Mouse (Mus musculus) heart, postnatal 0 days (tissue): ENCODE measurements around the gene Mrpl23.

Experiments used
- CTCF ChIP-seq: IDR thresholded peaks from 2 replicates; pipeline ENCODE4 v1.5.1; 2016; ENCODE audit warnings: antibody characterized with exemption, control low read depth, low read depth
- EP300 ChIP-seq: IDR thresholded peaks from 2 replicates; pipeline ENCODE4 v1.6.1; 2016; ENCODE audit warnings: antibody characterized with exemption, low read depth

DNA sequence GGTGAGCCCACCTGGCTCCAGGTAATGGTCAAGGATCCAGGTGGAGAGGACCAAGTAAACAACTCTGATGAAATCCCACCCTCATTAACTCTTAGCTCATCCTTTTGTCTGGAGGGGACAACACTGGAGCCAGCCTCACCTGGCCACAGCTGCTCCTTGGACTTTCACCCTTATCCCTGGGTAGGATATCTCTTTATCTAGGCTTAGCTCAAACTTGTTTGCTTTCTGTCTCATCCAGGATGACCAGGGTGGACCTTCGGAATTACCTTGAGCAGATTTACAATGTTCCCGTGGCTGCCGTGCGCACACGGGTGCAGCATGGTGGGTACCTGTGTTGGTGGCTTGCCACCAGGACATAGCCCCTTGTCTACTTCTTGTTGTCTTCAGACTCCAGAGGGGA is 3.3 kb downstream of the Mrpl23 start:
- TF ChIP-seq CTCF: no peak
- TF ChIP-seq EP300: no peak
